Comparison of ENCODE assay signal across 7 mouse cellular contexts in the genomic region with DNA sequence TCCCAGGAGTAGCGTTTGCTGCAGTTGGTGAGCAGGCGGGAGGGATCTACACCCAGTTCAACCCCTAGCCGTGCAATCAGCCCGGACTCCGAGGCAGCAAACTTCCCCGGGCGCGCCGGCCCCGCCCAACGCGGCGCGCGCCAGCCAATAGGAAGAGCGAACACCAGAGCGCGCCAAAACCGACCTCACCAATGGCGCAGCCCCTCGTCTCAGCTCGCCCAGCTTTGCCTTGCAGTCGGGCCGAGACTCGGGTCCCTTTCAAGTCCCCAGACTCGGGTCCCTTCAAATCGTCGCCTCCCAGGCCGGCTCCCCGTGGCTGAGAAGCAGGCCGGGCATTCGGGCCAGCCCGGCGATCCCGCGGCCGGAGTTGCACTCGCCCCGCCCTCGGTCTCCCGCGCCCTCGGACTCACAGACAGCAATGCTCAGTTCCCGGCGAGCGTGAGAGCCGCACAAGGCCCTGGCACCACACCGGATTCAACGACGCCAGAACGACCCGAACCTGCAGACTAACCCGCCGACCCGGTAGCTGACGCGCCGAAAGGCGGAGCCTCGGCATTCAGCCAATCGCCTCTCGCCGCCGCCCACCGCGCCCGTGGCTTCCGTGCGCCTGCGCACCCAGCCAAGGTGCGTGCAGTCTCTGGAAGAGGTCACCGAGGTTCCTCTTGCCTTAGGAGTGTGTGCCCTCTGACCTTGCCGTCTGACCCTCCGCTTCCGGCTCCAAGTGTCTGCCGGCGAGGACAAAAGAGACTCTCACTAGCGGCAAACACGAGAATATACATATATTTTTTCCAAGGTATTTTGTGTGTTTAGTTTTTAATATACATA. TPM values are rescaled to one million over a fixed set of nuclear protein-coding genes. Genes with fewer than 3 reads are reported as not detected.
DNase-seq lines count a peak whose midpoint lies in the region; ATAC-seq lines count a peak whose summit lies in the region.

A gene (minus strand): TSS at position 521 of the 825 bp plus-strand sequence.

- WGBS in embryonic facial prominence, embryonic 10.5 days: under 1% methylated on average over 79 of the region's 79 CpGs
- WGBS in limb, embryonic 10.5 days: under 1% methylated on average over 73 of the region's 79 CpGs
- under 1% methylated on average over 79 of the region's 79 CpGs for WGBS in midbrain, embryonic 13.5 days

- H3K4me1 ChIP-seq in embryonic facial prominence, embryonic 10.5 days: peaks cover 21% of the 10 kb centered on the region
- H3K4me1 ChIP-seq in limb, embryonic 10.5 days: peaks cover 14% of the 10 kb centered on the region
- H3K4me1 ChIP-seq in midbrain, embryonic 13.5 days (replicated peaks): peaks cover 10% of the 10 kb centered on the region

- no peaks in the 10 kb centered on the region for H3K27me3 ChIP-seq in embryonic facial prominence, embryonic 10.5 days (replicated peaks; ENCODE audit: low read depth, poor library complexity, severe bottlenecking)
- no peaks in the 10 kb centered on the region for H3K27me3 ChIP-seq in limb, embryonic 10.5 days (ENCODE audit: low read depth, poor library complexity, severe bottlenecking)
- H3K27me3 ChIP-seq in midbrain, embryonic 13.5 days: no peaks in the 10 kb centered on the region

- no peaks in the 10 kb centered on the region for H3K9me3 ChIP-seq in embryonic facial prominence, embryonic 10.5 days
- no peaks in the 10 kb centered on the region for H3K9me3 ChIP-seq in limb, embryonic 10.5 days (replicated peaks)
- no peaks in the 10 kb centered on the region for H3K9me3 ChIP-seq in midbrain, embryonic 13.5 days

- peak within 1 kb of the TSS; percentile 90 for H3K4me3 ChIP-seq in embryonic facial prominence, embryonic 10.5 days
- peak within 1 kb of the TSS; percentile 75 for H3K4me3 ChIP-seq in limb, embryonic 10.5 days
- H3K4me3 ChIP-seq in midbrain, embryonic 13.5 days (replicated peaks): peak within 1 kb of the TSS; percentile 73

- peak; percentile 93 for DNase-seq in adrenal gland, postnatal 10 days
- DNase-seq in embryonic facial prominence, embryonic 10.5 days (ENCODE audit: low spot score): peak; percentile 94
- DNase-seq in kidney, adult 11 months: peak; percentile 86
- DNase-seq in limb, embryonic 10.5 days (ENCODE audit: low spot score): peak; percentile 93
- DNase-seq in spleen, adult 12 weeks (ENCODE audit: low spot score): peak; percentile 93

- H3K36me3 ChIP-seq in embryonic facial prominence, embryonic 10.5 days (replicated peaks): peaks cover 34% of the 10 kb centered on the region
- peaks cover 34% of the 10 kb centered on the region for H3K36me3 ChIP-seq in limb, embryonic 10.5 days
- H3K36me3 ChIP-seq in midbrain, embryonic 13.5 days: no peaks in the 10 kb centered on the region

- peak within 1 kb of the TSS; percentile 69 for H3K4me2 ChIP-seq in midbrain, embryonic 13.5 days (replicated peaks)

- H3K9ac ChIP-seq in midbrain, embryonic 13.5 days (replicated peaks): peak within 1 kb of the TSS; percentile 61

- ATAC-seq in granulocyte monocyte progenitor cell, adult 5-6 weeks (replicated peaks; ENCODE audit: poor library complexity, severe bottlenecking): peak; percentile 91
- ATAC-seq in midbrain, embryonic 13.5 days: peak; percentile 98

- peak within 1 kb of the TSS; percentile 99 for H3K27ac ChIP-seq in embryonic facial prominence, embryonic 10.5 days (replicated peaks)
- H3K27ac ChIP-seq in limb, embryonic 10.5 days: peak within 1 kb of the TSS; percentile 97
- H3K27ac ChIP-seq in midbrain, embryonic 13.5 days: peak within 1 kb of the TSS; percentile 59

RNA-seq across cellular contexts. Expression of the gene that starts here (rescaled TPM):
- 10 to 100 TPM; 19.9 to 31.3 TPM for total RNA-seq in adrenal gland, postnatal 10 days (2021)
- 177 and 178 TPM in 2 replicates for polyA plus RNA-seq in embryonic facial prominence, embryonic 10.5 days (2016; fragmentation: Nextera tagmentation; extraction: Ambion mirVana)
- total RNA-seq in granulocyte monocyte progenitor cell, adult 5-6 weeks (2014; fragmentation: Nextera tagmentation): 148 and 183 TPM in 2 replicates
- total RNA-seq in granulocyte monocyte progenitor cell, adult 5-6 weeks (2017): 214 and 286 TPM in 2 replicates
- polyA plus RNA-seq in limb, embryonic 10.5 days (2016; fragmentation: Nextera tagmentation; extraction: Ambion mirVana): 170 and 188 TPM in 2 replicates
- polyA plus RNA-seq in midbrain, embryonic 13.5 days (2015; fragmentation: Nextera tagmentation; extraction: Ambion mirVana): 43.9 and 45.7 TPM in 2 replicates

Comparison
In these comparisons a context has a peak if more than half of its experiments do, and no peak if none do; other contexts are left out.
1. Peak in every context shown above with its lines: DNase-seq, ATAC-seq, H3K4me3 ChIP-seq and H3K27ac ChIP-seq.
2. RNA of the gene that starts here (total RNA-seq): 148 to 286 TPM in granulocyte monocyte progenitor cell, adult 5-6 weeks; 19.9 to 31.3 TPM in adrenal gland, postnatal 10 days; every median in the first group is over 4 times any median in the second.